Mouse (Mus musculus): ENCODE data around the gene Ube2v1. TPM values are rescaled to one million over a fixed set of nuclear protein-coding genes. Genes with fewer than 3 reads are reported as not detected.

The Ube2v1 gene
- total RNA-seq, 2 experiments from 2014 or later, result 175 to 191 TPM

DNA sequence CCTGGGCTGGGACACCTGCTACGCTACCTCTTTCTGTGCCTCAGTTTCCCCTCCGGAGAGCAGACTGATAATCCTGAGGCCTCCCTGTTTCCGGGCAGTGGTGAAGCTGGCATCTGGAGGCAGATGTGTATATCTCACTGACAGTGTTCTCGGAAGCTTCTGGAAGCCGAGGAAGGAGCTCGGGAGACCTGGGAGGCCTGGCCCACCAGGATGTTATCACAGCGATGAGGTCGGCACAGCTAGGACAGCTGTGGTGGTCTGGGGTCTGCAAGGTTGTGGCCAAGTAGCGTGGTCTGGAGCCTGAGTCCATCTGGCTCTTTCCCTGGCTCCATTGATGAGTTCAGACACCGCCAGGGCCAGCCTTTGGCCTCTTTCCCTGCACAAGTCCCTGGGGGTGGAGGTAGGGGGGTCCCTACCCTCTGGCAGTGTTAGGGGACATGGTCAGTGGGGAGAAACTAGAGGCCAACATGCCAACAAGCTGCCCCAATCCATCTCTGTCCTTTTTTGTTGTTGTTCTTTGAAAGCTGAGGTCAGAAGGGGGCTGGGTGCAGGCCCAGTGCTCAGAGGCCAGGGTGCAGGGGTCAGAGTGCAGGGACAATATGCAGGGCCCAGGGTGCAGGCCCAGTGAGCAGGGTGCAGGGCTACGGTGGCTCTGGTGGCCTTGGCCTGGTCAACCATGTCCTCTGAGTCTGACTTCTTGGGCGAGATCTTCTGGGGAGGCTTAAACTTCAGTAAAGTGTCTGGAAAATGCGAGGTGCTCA lies 67.2 kb downstream of the Ube2v1 start:
- no peak for DNase-seq (ENCODE audit: low spot score)

DNA sequence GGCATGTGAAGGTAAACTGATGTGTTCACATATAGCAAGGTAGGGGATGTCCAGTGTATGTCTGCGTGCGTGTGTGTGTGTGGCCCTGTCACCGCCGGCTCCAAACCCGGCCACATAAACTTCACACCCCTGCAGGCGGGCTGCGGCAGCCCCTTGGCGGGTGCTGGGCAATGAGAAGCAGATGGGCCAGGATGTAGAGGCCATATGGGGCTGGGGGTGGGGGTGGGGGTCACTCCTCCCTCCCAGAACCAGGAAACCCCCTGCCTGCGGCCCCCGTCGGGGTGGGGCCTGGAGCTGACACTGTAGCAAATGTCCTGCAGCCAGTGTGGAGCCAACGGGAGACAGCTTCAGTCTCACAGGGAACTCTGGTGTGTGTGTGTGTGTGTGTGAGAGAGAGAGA lies 68.2 kb downstream of the Ube2v1 start:
- DNase-seq (ENCODE audit: low spot score), result no peak

- DNase-seq (ENCODE audit: low spot score), result no peak
Measured at GRCm38 (mm10) chr2:167563035-167563434, 68.9 kb downstream of the Ube2v1 start.

DNA sequence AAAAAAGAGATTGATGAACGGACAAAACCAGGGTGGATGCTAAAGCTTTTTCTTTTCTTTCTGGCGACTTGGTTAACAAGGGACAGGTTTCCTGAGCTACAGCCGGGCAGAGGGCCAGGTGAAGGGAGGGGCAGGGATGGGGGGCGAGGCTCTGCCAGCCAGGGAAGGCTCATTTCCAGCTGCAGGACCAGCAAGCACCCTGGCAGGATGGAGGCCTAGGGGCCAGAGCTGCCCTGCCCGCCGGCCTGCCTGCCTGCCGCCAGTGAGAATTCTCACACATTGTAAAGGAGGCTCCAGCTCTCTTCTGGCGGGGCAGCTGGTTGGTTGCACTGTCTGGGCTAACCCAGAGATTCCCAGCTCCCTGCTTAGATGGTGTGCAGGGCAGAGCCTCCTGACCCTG lies 69.8 kb downstream of the Ube2v1 start:
- no peak for DNase-seq (ENCODE audit: low spot score)

DNA sequence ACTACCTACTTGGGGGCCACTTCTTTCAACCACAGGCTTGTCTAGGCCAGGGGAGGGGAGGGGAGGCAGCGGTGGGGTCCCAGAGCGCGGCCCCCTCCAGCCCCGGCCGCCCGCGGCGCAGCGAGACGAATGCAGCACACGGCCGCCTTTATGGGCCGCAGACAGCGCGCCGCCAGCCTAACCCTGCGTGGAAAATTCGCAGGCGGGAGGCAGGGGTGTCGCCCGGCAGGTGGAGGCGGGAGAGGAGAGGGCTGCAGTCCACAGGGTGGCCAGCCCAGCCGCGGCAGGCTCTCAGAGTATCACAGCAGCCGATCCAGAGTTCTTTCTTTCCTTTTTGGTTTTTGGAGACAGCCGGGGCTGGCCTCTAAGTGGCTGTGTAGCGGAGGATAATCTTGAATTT lies 72.5 kb downstream of the Ube2v1 start:
- no peak for DNase-seq (ENCODE audit: low spot score)

Small RNA genes lying within 50 kb of the gene (microRNA-seq; reads per million reads assigned to microRNA genes)
- gene Gm22355, result not detected

Other genes with a start within 250 kb of the Ube2v1 start
- 10 to 100 TPM; 24.5 to 26.0 TPM for gene Slc9a8, start 210.4 kb downstream of the Ube2v1 start, total RNA-seq (2021)
- gene Rnf114, start 139.4 kb downstream of the Ube2v1 start, total RNA-seq (2021), result 10 to 100 TPM; 37.5 to 45.6 TPM
- gene Spata2, start 139.2 kb downstream of the Ube2v1 start, total RNA-seq (2021), result 10 to 100 TPM; 18.4 to 19.5 TPM
- gene Snai1, start 93.9 kb downstream of the Ube2v1 start, total RNA-seq (2021), result 1 to 10 TPM in 1 of 2 experiments, under 1 TPM in 1; 0.73 to 1.0 TPM
- gene Gm20431, start 29.4 kb upstream of the Ube2v1 start, total RNA-seq (2021), result 1 to 10 TPM; 8.0 to 9.4 TPM
- gene Cebpb, start 56.8 kb upstream of the Ube2v1 start, total RNA-seq (2021), result 100 to 1,000 TPM in 1 of 2 experiments, 10 to 100 TPM in 1; 95.1 to 169 TPM
- gene Tmem189, start 57.7 kb upstream of the Ube2v1 start, total RNA-seq (2021), result 10 to 100 TPM; 10.4 to 15.0 TPM

Measured in gastrocnemius, adult 18-20 months (tissue).